Mouse (Mus musculus) ES-E14 (cell line): ENCODE data around the gene Gm17651. TPM values are rescaled to one million over a fixed set of nuclear protein-coding genes. Genes with fewer than 3 reads are reported as not detected.

Source experiments
- DNase-seq: peaks from one replicate; pipeline ENCODE4 v3.0.0-alpha.2; 2013; ENCODE audit warnings: low read depth, low spot score
- H3K27ac ChIP-seq: 2 replicates; pipeline ENCODE4 v1.5.1; 2012; ENCODE audit warnings: low read depth, mild to moderate bottlenecking, low read length, moderate library complexity, mixed read lengths; ENCODE audit not compliant: poor library complexity, insufficient read depth, severe bottlenecking
- H3K36me3 ChIP-seq: 2 replicates; pipeline ENCODE4 v1.6.1; 2012; ENCODE audit warnings: mild to moderate bottlenecking, low read length, moderate library complexity, mixed read lengths; ENCODE audit not compliant: control insufficient read depth, poor library complexity, insufficient read depth, severe bottlenecking
- H3K4me1 ChIP-seq, 2 experiments: fragments of 150-350 bp in 1 of 2; sonication (generic) in 1 of 2; 2 replicates each; pipeline ENCODE4 v1.6.1; 2012; ENCODE audit warnings: low read length in 2 of 2, mild to moderate bottlenecking in 1 of 2, mixed read lengths in 1 of 2; ENCODE audit not compliant: control insufficient read depth in 2 of 2, insufficient read depth in 2 of 2, poor library complexity in 1 of 2
- H3K4me3 ChIP-seq, 2 experiments: fragments of 150-350 bp in 1 of 2; sonication (generic) in 1 of 2; 2 replicates each; pipeline ENCODE4 v1.5.1; 2012; ENCODE audit warnings: low read length in 2 of 2, low read depth in 1 of 2, mild to moderate bottlenecking in 1 of 2, mixed read lengths in 1 of 2; ENCODE audit not compliant: insufficient read depth in 1 of 2, poor library complexity in 1 of 2, severe bottlenecking in 1 of 2
- H3K9ac ChIP-seq: 2 replicates; pipeline ENCODE4 v1.6.1; 2012; ENCODE audit warnings: low read depth, mild to moderate bottlenecking, low read length, mixed read lengths; ENCODE audit not compliant: poor library complexity, insufficient read depth, severe bottlenecking
- H3K9me3 ChIP-seq: fragments of 150-350 bp; sonication (generic); 2 replicates; pipeline ENCODE4 v1.6.1; 2012; ENCODE audit warnings: low read depth, mild to moderate bottlenecking, low read length; ENCODE audit not compliant: control insufficient read depth, insufficient read depth
- CHD2 ChIP-seq: IDR thresholded peaks from 2 replicates; pipeline ENCODE4 v1.6.1; 2014; ENCODE audit warnings: mild to moderate bottlenecking, low read depth, low read length, inconsistent platforms
- HCFC1 ChIP-seq: IDR thresholded peaks from 2 replicates; pipeline ENCODE4 v1.6.1; 2012; ENCODE audit warnings: low read length, inconsistent platforms, borderline replicate concordance; ENCODE audit not compliant: insufficient read depth
- MAFK ChIP-seq: IDR thresholded peaks from 2 replicates; pipeline ENCODE4 v1.6.1; 2014; ENCODE audit warnings: mild to moderate bottlenecking, low read depth, low read length, inconsistent platforms; ENCODE audit not compliant: insufficient read depth
- ZC3H11A ChIP-seq: IDR thresholded peaks from 2 replicates; pipeline ENCODE4 v1.6.1; 2012; ENCODE audit warnings: low read depth, mild to moderate bottlenecking, inconsistent platforms, low read length, borderline replicate concordance
- ZNF384 ChIP-seq: IDR thresholded peaks from 2 replicates; pipeline ENCODE4 v1.6.1; 2012; ENCODE audit warnings: low read depth, low read length, inconsistent platforms
- in situ Hi-C, 2 experiments: fragments of 600-800 bp; cut with MboI; formaldehyde crosslinking; loops; one replicate each; pipeline ENCODE4 v1.15.1; 2025; ENCODE audit warnings: low sequenced_read_pairs in 2 of 2, inconsistent platforms in 1 of 2; ENCODE audit not compliant: unreplicated experiment in 2 of 2
- total RNA-seq: library from RNA; depleted of rRNA; stranded (reverse); fragments of 300-350 nt; gene quantifications from 2 replicates; pipeline ENCODE4 v1.2.3, GENCODE M21; 2012; rRNA removed

The Gm17651 gene
- total RNA-seq, 1 experiment = not detected

DNA sequence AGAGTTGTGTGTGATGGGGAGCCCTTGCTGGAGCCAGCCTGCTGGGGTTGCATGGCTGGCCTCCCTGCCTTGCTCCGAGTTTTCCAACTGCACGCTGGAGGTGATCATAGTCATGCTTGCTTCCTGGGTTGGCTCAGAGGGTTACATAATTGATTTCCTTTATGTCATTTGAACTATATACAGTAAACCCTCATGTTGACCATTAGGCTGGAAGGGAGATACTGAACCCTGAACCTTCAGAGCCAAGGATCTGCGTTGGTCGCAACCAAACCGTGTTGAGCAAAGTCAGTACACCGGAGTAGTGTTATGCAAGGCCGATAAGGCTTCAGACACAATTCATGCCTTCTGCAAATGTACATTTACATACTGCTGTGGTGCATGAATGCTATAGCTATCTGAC, 46.6 kb downstream of the Gm17651 start:
- in situ Hi-C loops = no loop called here
- H3K4me3 ChIP-seq = no peak overlapping the region
- TF ChIP-seq CHD2 (no peak), ZC3H11A (no peak), HCFC1 (no peak), ZNF384 (no peak), MAFK (no peak)
- no peaks in the 10 kb centered on the region for H3K9me3 ChIP-seq
- no peak overlapping the region for H3K27ac ChIP-seq
- no peak for DNase-seq
- no peaks in the 10 kb centered on the region for H3K36me3 ChIP-seq
- no peak overlapping the region for H3K9ac ChIP-seq
- 0 out of 4 replicates have a peak, but pooled peaks cover 0 to 1% of the 10 kb centered on the region in 2 experiments for H3K4me1 ChIP-seq

GRCm38 (mm10) chr3:97624611-97625010, 49.9 kb downstream of the Gm17651 start:
- Histone ChIP-seq H3K4me3 (no peak overlapping the region), H3K4me1 (0 out of 4 replicates have a peak, but pooled peaks cover 0 to 1% of the 10 kb centered on the region in 2 experiments), H3K36me3 (no peaks in the 10 kb centered on the region), H3K27ac (no peak overlapping the region), H3K9me3 (no peaks in the 10 kb centered on the region), H3K9ac (no peak overlapping the region)
- TF ChIP-seq ZC3H11A = no peak
- no peak for TF ChIP-seq HCFC1
- TF ChIP-seq CHD2 = no peak
- TF ChIP-seq MAFK = no peak
- no peak for TF ChIP-seq ZNF384
- no peak for DNase-seq
- in situ Hi-C loops = no loop called here

Other genes starting within 250 kb of the Gm17651 start
- gene Chd1l, start 64.5 kb downstream of the Gm17651 start, total RNA-seq = 25.8 and 31.1 TPM in 2 replicates
- gene Fmo5, start 45.9 kb downstream of the Gm17651 start, total RNA-seq = 0.27 and 0.90 TPM in 2 replicates
- gene Prkab2, start 16.5 kb downstream of the Gm17651 start, total RNA-seq = 7.0 and 7.5 TPM in 2 replicates
- 10.0 and 12.0 TPM in 2 replicates for gene Pde4dip, start 214.0 kb upstream of the Gm17651 start, total RNA-seq
- 29.1 and 44.4 TPM in 2 replicates for gene Sec22b, start 226.5 kb upstream of the Gm17651 start, total RNA-seq